Mouse (Mus musculus) midbrain, embryonic 10.5 days (tissue): ENCODE measurements at regions not wholly inside any gene's neighbourhood (a gene's known extent, or its start where the extent isn't known, plus 50 kb on each side); places are given as distances from the start of the nearest gene placed in this dataset.

ENCODE experiments used
- DNase-seq: peaks from one replicate; pipeline ENCODE4 v3.0.0-alpha.2; 2017; ENCODE audit warnings: low spot score
- H3K27ac ChIP-seq: fragments of 300-500 bp; sonication (generic); replicated peaks from 2 replicates; pipeline ENCODE4 v1.5.1; 2016; ENCODE audit warnings: mild to moderate bottlenecking
- H3K27me3 ChIP-seq: fragments of 300-500 bp; sonication (generic); 2 replicates; pipeline ENCODE4 v1.6.1; 2016; ENCODE audit warnings: low read depth, mild to moderate bottlenecking; ENCODE audit not compliant: poor library complexity, severe bottlenecking
- H3K36me3 ChIP-seq: fragments of 300-500 bp; sonication (generic); 2 replicates; pipeline ENCODE4 v1.6.1; 2016; ENCODE audit warnings: mild to moderate bottlenecking, moderate library complexity
- H3K4me1 ChIP-seq: fragments of 300-500 bp; sonication (generic); 2 replicates; pipeline ENCODE4 v1.6.1; 2016
- H3K4me3 ChIP-seq: fragments of 300-500 bp; sonication (generic); 2 replicates; pipeline ENCODE4 v1.5.1; 2016; ENCODE audit warnings: mild to moderate bottlenecking, moderate library complexity
- H3K9me3 ChIP-seq: fragments of 300-500 bp; sonication (generic); replicated peaks from 2 replicates; pipeline ENCODE4 v1.6.1; 2016; ENCODE audit warnings: mild to moderate bottlenecking
- WGBS: fragments of 180-500 bp; shearing (Covaris S2); methylation state at CpG from one replicate; pipeline ENCODE4 v1.1.7; 2016; 5-methylcytosine and 5-hydroxymethylcytosine counted together

DNA sequence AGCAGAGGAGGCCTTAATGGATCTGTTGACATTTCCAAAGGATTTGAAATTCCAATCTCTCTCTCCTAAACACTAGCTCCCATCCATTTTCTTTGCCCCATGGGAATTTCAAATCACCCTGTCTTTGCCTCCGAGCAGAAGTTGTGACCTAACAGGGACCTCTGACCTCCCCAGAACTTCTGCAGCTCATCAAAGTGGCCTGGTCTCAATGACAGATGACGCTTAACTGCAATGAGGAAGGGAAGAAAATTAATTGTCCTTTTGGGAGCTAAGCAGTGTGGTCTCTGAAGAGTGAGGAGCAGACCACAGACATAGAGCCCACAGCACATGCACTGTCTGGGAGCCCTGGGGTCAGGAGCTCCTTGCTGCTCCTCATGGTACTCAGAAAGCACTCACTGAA lies 155.3 kb downstream of the Tox3 start:
- Histone ChIP-seq H3K36me3 (no peaks in the 10 kb centered on the region), H3K27me3 (no peaks in the 10 kb centered on the region), H3K4me1 (peaks cover 14% of the 10 kb centered on the region), H3K9me3 (no peaks in the 10 kb centered on the region), H3K4me3 (no peak overlapping the region), H3K27ac (peak overlapping the region; percentile 28; the same call in 1 of the 2 replicates)
- no peak for DNase-seq
- WGBS: 41% methylated on average over 2 of the region's 2 CpGs

DNA sequence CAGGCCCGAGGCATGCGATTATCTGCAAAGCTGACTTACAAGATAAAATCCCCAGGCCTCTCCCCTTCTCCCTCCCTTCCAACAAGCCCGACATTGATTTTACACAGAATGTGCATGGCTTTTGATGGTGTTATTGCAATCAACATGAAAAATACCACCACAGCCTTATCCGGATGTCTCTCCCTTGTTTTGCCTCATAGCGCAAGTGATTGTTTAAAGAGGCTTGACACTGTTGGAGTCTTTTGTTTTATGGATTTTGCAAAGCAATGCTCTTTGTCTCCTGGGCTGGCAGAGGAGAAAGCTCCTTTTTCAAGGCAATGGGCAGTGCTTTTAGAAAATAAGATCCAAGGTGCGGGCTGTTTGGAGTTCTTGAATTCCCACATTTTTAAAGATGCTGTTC lies 165.3 kb downstream of the Tox3 start:
- H3K27ac ChIP-seq: no peak overlapping the region; the same call in 1 of the 2 replicates
- H3K9me3 ChIP-seq: no peaks in the 10 kb centered on the region
- no peak for DNase-seq
- H3K36me3 ChIP-seq: no peaks in the 10 kb centered on the region
- no peaks in the 10 kb centered on the region for H3K27me3 ChIP-seq
- no peak overlapping the region for H3K4me3 ChIP-seq
- H3K4me1 ChIP-seq: peaks cover 8% of the 10 kb centered on the region
- 29% methylated on average over 6 of the region's 6 CpGs for WGBS

DNA sequence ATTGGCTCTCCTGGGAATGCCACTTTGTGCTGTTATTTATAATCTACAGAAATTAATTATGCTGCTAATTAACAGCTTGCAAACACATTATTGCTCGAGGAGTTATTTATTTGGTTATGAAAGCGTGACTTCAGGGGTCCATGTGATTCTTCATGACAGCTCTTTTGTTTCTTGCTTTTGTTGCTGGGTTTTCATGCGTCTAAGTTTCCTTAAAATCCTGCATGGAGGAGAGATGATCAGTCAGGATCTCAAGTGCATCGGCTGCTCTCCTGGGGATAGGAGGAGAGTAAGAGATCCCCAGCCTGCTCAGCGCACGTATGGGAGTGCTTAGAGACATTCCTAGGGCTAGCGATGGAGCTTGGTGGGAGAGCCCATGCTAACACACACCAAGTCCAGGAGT lies 171.4 kb downstream of the Tox3 start:
- H3K27me3 ChIP-seq: no peaks in the 10 kb centered on the region; the same call in 1 of the 2 replicates
- H3K4me3 ChIP-seq: no peak overlapping the region
- no peak for DNase-seq
- peaks cover 21% of the 10 kb centered on the region for H3K4me1 ChIP-seq
- peak overlapping the region; percentile 52; the same call in 1 of the 2 replicates for H3K27ac ChIP-seq
- no peaks in the 10 kb centered on the region for H3K9me3 ChIP-seq
- no peaks in the 10 kb centered on the region for H3K36me3 ChIP-seq
- 42% methylated on average over 7 of the region's 7 CpGs for WGBS

DNA sequence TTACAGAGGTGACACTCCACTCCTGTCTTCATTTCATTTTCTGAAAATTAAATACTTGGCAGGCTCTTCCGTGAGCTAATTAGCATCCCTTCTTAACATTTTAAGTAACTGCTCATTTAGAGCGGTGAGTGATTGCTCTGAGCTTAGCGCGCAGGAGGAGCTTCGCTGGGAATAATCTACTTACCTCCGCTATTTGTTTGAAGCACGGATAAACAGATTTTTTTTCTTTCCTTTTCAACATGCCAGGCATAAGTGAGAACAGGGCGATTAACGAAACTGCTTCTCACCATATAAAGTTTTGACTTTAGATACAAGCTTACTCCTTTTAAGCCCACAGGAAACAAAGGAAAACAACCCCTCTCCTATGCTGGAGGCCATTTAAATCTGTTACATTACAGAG lies 171.8 kb downstream of the Tox3 start:
- Histone ChIP-seq H3K27me3 (no peaks in the 10 kb centered on the region; the same call in 1 of the 2 replicates), H3K27ac (0 out of 2 replicates have a peak overlapping the region, but pooled peaks have one; percentile 52), H3K36me3 (no peaks in the 10 kb centered on the region), H3K4me1 (peaks cover 22% of the 10 kb centered on the region), H3K9me3 (no peaks in the 10 kb centered on the region), H3K4me3 (no peak overlapping the region)
- WGBS: 25% methylated on average over 9 of the region's 9 CpGs
- DNase-seq: no peak

DNA sequence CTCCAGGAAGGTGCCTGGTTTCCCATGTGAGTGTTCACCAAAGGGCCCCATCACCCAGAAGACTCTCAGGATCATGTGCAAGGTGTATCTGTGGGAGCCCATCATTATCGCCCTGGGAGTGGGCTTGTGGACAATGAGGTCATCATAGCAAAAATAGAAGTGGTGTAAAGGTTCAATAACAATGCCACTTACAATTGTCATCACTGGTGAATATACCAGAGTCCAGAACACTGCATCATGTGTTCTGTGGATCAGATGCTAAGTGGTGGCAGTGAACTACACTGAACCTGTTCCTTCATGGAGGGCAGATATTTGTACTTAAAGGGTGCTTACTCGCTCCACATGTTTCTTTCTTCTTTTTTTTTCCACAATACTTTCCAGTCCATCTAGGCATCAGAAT lies 181.5 kb downstream of the Tox3 start:
- no peak for DNase-seq
- 93% methylated on average over 2 of the region's 2 CpGs for WGBS
- Histone ChIP-seq H3K9me3 (no peaks in the 10 kb centered on the region), H3K36me3 (no peaks in the 10 kb centered on the region), H3K4me1 (no peaks in the 10 kb centered on the region), H3K27me3 (no peaks in the 10 kb centered on the region), H3K27ac (no peak overlapping the region), H3K4me3 (no peak overlapping the region)

DNA sequence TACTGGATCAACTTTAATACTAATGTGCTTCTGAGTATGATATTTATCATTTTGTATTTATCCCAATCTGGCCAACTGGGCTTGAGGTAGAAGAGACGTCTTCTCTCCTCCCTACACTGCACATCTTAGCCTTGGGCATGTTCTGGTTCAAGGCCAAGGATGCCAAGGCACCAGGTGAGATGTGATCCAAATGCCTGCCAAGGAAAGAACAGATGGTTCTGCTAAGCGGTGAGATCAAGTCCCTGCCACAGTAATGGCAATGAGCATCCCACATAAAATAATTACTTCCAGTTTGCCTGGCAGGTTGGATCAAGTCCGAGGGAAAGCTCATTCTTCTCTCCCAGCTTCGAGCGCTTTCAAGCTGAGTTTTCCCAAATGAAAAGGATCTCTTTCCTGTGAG lies 196.7 kb downstream of the Tox3 start:
- DNase-seq: no peak
- WGBS: 90% methylated on average over 5 of the region's 5 CpGs
- Histone ChIP-seq H3K4me3 (no peak overlapping the region), H3K27me3 (no peaks in the 10 kb centered on the region), H3K27ac (no peak overlapping the region), H3K9me3 (no peaks in the 10 kb centered on the region), H3K4me1 (peaks cover 10% of the 10 kb centered on the region), H3K36me3 (no peaks in the 10 kb centered on the region)

DNA sequence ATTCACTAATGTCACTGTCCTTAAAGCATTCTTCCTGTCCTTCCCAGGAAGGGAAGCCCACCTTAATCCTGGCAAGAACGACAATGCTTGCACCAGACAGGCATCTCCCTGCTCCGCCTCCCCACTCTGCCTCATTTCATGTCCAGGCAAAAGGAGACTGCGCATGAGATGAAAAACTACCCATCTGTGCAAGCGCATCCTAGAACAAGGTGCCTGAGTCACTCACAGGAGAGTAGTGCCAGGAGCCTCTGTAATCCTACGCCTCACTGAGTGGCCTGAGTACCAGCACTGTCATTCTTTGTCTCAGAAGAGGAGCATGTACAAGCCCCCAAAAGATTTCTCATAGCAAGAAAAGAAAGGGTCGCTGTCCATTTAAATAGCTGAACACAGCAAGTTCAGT lies 198.2 kb downstream of the Tox3 start:
- Histone ChIP-seq H3K4me3 (no peak overlapping the region), H3K27ac (0 out of 2 replicates have a peak overlapping the region, but pooled peaks have one; percentile 3), H3K9me3 (no peaks in the 10 kb centered on the region), H3K27me3 (no peaks in the 10 kb centered on the region), H3K4me1 (peaks cover 18% of the 10 kb centered on the region), H3K36me3 (no peaks in the 10 kb centered on the region)
- no peak for DNase-seq
- 63% methylated on average over 6 of the region's 6 CpGs for WGBS

DNA sequence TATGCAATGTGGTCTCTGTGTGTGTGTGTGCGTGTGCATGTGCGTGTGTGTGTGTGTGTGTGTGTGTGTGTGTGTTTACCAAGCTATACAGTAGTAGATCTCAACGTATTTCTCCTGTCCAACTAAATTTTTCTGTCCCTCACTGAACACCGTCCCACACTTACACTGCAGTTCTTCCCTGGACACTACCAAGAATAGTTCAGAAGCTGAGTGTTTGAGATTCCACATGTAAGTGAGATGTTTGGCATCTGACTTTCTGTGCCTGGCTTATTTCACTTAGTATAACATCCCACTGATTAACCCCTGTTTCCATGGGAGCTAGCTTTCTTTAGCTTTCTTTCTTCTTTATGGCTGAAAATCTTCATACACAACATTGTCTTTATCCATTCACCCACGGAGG lies 213.5 kb downstream of the Tox3 start:
- 83% methylated on average over 5 of the region's 5 CpGs for WGBS
- Histone ChIP-seq H3K4me3 (no peak overlapping the region), H3K4me1 (no peaks in the 10 kb centered on the region)

DNA sequence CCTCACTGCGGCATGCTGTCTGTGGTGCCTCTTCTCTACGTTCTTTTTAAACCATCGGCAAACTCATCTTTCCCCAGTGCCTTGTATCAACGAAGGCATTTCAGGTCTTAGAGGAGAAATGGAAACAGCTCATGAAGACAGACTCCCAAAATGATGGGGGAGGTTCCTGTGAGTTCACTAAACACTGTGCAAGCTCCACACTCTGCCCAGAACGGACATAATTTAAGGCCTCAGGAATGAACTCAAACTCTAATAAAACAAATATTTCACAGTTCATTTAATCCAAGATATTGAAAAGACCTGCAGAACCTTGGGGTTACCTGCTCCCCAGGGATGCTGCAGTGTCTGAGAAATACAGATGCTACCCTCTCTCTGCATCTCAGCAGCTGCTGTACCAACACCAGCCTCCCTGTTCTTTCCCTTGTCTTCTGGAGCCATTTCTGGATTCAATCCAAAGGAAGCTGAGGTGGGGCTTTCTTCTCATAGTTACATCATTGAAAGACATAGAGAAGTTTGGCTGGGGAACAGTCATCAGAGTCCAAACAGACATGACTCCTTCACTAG lies 217.4 kb downstream of the Tox3 start:
- H3K4me3 ChIP-seq: no peak overlapping the region
- H3K9me3 ChIP-seq: no peaks in the 10 kb centered on the region
- no peaks in the 10 kb centered on the region for H3K4me1 ChIP-seq
- H3K27ac ChIP-seq: no peak overlapping the region
- H3K27me3 ChIP-seq: no peaks in the 10 kb centered on the region
- H3K36me3 ChIP-seq: no peaks in the 10 kb centered on the region
- 88% methylated on average over 5 of the region's 5 CpGs for WGBS
- DNase-seq: no peak

More for the DNA sequence above, 213.5 kb downstream of the Tox3 start:
- Histone ChIP-seq H3K27ac (no peak overlapping the region), H3K27me3 (no peaks in the 10 kb centered on the region), H3K9me3 (no peaks in the 10 kb centered on the region), H3K36me3 (no peaks in the 10 kb centered on the region)
- no peak for DNase-seq

DNA sequence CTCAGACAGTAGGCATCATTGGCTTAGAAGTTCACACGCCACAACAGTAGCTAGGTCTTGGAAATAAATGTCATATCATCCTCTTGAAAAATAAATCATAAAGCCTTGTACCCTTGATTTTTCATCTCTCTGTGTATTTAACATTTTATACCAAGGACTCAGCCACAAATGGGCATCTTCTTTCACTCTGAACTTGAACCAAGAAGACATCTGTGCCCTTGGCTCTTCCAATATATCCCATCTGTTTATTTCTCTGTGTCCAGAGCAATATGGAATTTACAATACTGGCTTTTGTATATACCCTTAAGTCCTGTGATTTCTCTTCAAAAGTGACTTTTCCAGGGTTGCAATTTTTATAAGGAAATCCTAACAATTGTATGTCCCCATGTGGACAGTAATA lies 222.7 kb downstream of the Tox3 start:
- WGBS: 91% methylated on average over 1 of the region's 1 CpGs

DNA sequence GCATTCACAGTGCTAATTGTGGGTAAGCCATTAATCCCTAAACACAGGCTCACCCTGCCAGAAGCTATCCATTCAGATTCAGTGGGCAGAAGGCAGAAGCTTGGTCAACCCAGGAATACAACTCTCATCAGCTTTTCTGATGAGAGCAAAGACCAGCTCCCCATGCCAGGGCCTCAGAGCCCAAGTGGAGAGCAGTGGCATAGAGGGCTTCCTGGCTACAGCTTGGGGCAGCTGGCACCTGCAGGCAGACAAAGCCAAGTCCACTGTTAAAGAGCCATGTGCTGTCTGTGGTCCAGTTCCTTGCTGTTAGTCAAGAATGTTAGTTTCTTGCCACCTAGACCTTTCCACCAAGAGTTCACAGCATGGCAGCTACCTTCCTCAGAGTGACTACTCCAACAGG lies 225.0 kb downstream of the Tox3 start:
- no peaks in the 10 kb centered on the region for H3K27me3 ChIP-seq
- no peaks in the 10 kb centered on the region for H3K36me3 ChIP-seq
- DNase-seq: no peak
- no peak overlapping the region for H3K27ac ChIP-seq
- H3K9me3 ChIP-seq: no peaks in the 10 kb centered on the region
- no peak overlapping the region for H3K4me3 ChIP-seq
- peaks cover 10% of the 10 kb centered on the region for H3K4me1 ChIP-seq

More for the DNA sequence above, 222.7 kb downstream of the Tox3 start:
- H3K27me3 ChIP-seq: no peaks in the 10 kb centered on the region
- DNase-seq: no peak
- peaks cover 10% of the 10 kb centered on the region for H3K4me1 ChIP-seq
- no peak overlapping the region for H3K4me3 ChIP-seq
- no peak overlapping the region for H3K27ac ChIP-seq
- no peaks in the 10 kb centered on the region for H3K9me3 ChIP-seq
- no peaks in the 10 kb centered on the region for H3K36me3 ChIP-seq

DNA sequence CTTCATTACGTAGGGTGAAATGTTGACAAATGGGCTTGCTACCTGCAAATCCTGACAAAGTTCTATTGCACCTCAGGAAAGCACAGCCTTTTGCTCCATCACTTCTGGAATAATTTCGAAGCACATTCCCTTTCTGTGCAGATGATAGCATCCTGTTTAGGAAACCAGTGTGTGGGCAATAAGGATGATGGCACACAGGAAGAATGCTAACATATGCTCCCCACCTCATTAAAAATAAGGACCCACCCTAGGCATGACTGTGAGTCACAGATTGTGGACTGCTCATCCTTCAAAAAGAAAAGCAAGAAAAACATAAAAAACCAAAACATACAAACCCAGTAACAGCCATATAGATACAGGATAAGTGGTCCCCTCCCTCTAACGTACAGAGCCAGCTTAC lies 226.2 kb downstream of the Tox3 start:
- Histone ChIP-seq H3K36me3 (no peaks in the 10 kb centered on the region), H3K9me3 (no peaks in the 10 kb centered on the region), H3K4me1 (peaks cover 10% of the 10 kb centered on the region), H3K27ac (no peak overlapping the region), H3K4me3 (no peak overlapping the region), H3K27me3 (no peaks in the 10 kb centered on the region)
- DNase-seq: no peak
- 92% methylated on average over 3 of the region's 3 CpGs for WGBS

DNA sequence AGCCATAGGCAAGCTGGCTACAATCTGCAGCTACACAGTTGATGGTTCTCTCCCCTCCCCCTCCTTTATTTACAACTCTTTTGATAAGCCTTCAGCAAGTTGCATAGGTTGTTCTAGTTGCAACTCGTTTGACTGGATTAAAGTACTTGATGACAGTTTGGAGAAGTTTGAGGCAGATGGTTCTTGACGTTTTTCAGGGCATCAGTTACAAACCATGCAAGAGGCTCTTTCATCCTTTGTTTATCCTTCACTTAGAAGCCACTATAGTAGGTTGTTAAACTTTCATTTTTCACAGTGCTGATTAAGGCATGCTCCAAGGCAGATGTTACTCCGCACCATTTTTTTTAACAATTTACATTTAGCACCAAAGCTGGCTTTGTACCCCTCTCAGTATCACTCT lies 227.1 kb downstream of the Tox3 start:
- no peak for DNase-seq
- Histone ChIP-seq H3K27me3 (no peaks in the 10 kb centered on the region), H3K9me3 (no peaks in the 10 kb centered on the region), H3K36me3 (no peaks in the 10 kb centered on the region), H3K27ac (peak overlapping the region; percentile 42; the same call in 1 of the 2 replicates), H3K4me3 (no peak overlapping the region), H3K4me1 (peaks cover 10% of the 10 kb centered on the region)
- WGBS: 47% methylated on average over 3 of the region's 3 CpGs

DNA sequence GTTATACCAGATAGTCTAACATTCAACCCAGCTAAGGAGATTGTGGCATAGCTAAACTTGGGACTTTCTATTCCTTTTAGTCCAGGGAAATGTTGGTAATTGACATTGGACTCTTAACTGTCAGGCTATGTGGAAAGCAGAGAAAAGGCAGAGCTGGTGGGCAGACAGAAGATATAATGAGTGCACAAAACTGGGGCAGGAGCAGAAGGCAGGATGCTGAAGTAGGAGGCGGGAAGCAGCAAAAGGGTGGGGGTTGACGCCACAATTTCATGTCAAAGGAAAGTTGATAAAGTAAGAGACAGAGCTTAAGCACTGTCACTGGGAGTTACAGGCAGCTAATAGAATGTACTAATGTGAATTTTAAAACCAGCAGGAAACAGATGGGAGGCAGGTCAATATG lies 232.7 kb downstream of the Tox3 start:
- no peak overlapping the region for H3K27ac ChIP-seq
- no peaks in the 10 kb centered on the region for H3K27me3 ChIP-seq
- 98% methylated on average over 2 of the region's 2 CpGs for WGBS

More for the DNA sequence above, 232.7 kb downstream of the Tox3 start:
- H3K36me3 ChIP-seq: no peaks in the 10 kb centered on the region
- no peak for DNase-seq
- H3K4me1 ChIP-seq: 0 out of 2 replicates have a peak, but pooled peaks cover 3% of the 10 kb centered on the region
- H3K9me3 ChIP-seq: no peaks in the 10 kb centered on the region
- no peak overlapping the region for H3K4me3 ChIP-seq
